In genomic region chr3:105191830-105192229, GRCm38 (mm10) we compare ENCODE assay signal across 21 mouse cellular contexts.
A peak's percentile ranks its signal among the peaks of the same experiment; 100 is the strongest.
DNase-seq lines count a peak whose midpoint lies in the region; ATAC-seq lines count a peak whose summit lies in the region.
"Had no signal": no experiment of that assay in that cellular context is flagged by ENCODE, and none has a peak within 500 bp of the region (broad histone marks: within the 10 kb centered on the region; RNA-seq: fewer than 3 reads in every experiment).

No protein-coding gene starts in this region.

- no peaks in the 10 kb centered on the region for H3K4me1 ChIP-seq in midbrain, embryonic 14.5 days (ENCODE audit: control insufficient read depth, insufficient read depth, low read length)
- H3K4me1 ChIP-seq: embryonic facial prominence, embryonic 15.5 days; forebrain, embryonic 10.5 days; heart, embryonic 12.5 days; lung, embryonic 15.5 days had no signal

- no peak overlapping the region for H3K9ac ChIP-seq in midbrain, embryonic 14.5 days (replicated peaks; ENCODE audit: low read length)
- H3K9ac ChIP-seq: embryonic facial prominence, embryonic 15.5 days; heart, embryonic 12.5 days; lung, embryonic 15.5 days had no signal

- no peak overlapping the region for H3K4me2 ChIP-seq in midbrain, embryonic 14.5 days (ENCODE audit: low read length)
- H3K4me2 ChIP-seq: embryonic facial prominence, embryonic 15.5 days; heart, embryonic 12.5 days; lung, embryonic 15.5 days had no signal

- H3K4me3 ChIP-seq in midbrain, embryonic 14.5 days (replicated peaks; ENCODE audit: low read depth, low read length): no peak overlapping the region
- H3K4me3 ChIP-seq: embryonic facial prominence, embryonic 15.5 days; forebrain, embryonic 10.5 days; heart, embryonic 12.5 days; left cerebral cortex, adult 2 months; lung, embryonic 15.5 days had no signal

- no peaks in the 10 kb centered on the region for H3K36me3 ChIP-seq in midbrain, embryonic 14.5 days (ENCODE audit: control insufficient read depth, insufficient read depth, low read length)
- H3K36me3 ChIP-seq: embryonic facial prominence, embryonic 15.5 days; forebrain, embryonic 10.5 days; heart, embryonic 12.5 days; lung, embryonic 15.5 days had no signal

- no peaks in the 10 kb centered on the region for H3K9me3 ChIP-seq in midbrain, embryonic 14.5 days (ENCODE audit: control insufficient read depth, low read length)
- H3K9me3 ChIP-seq: embryonic facial prominence, embryonic 15.5 days; forebrain, embryonic 10.5 days; heart, embryonic 12.5 days; lung, embryonic 15.5 days had no signal

- ATAC-seq in megakaryocyte progenitor cell, adult 5-6 weeks (replicated peaks; ENCODE audit: poor library complexity): peak; percentile 94
- ATAC-seq in midbrain, embryonic 14.5 days (ENCODE audit: low FRiP score, low TSS enrichment): no peak
- ATAC-seq: activated CD4-positive, CD25-positive, alpha-beta regulatory T cell, adult 4 months; hindbrain, embryonic 16.5 days; Patski had no signal

- 63% methylated on average over 7 of the region's 7 CpGs for WGBS in midbrain, embryonic 14.5 days

- H3K27ac ChIP-seq in midbrain, embryonic 14.5 days (replicated peaks; ENCODE audit: low read depth, low read length): no peak overlapping the region
- H3K27ac ChIP-seq: embryonic facial prominence, embryonic 15.5 days; forebrain, embryonic 10.5 days; left cerebral cortex, adult 2 months; lung, embryonic 15.5 days had no signal

- H3K27me3 ChIP-seq in midbrain, embryonic 14.5 days (ENCODE audit: control insufficient read depth, insufficient read depth, low read length): no peaks in the 10 kb centered on the region
- H3K27me3 ChIP-seq: embryonic facial prominence, embryonic 15.5 days; heart, embryonic 12.5 days; lung, embryonic 15.5 days; Patski had no signal

- peak; percentile 20 for DNase-seq in layer of hippocampus, adult 11-12 months (ENCODE audit: low spot score)
- DNase-seq in layer of hippocampus, postnatal 10 days (ENCODE audit: low spot score in 2 of 2): no peak
- DNase-seq in c-Kit-positive CD71-negative TER-119-negative erythroid progenitor cells, embryonic 14.5 days (ENCODE audit: low read depth): peak; percentile 13
- peak; percentile 21 for DNase-seq in liver
- no peak for DNase-seq in midbrain, embryonic 14.5 days
- DNase-seq in spleen, postnatal 10 days (ENCODE audit: low spot score in 2 of 2): no peak
- DNase-seq: adrenal gland, postnatal 36 days; cerebellum, adult 9-10 months; embryo, embryonic 11 days; kidney, adult 2 months; kidney, postnatal 25 days; thymus, postnatal 4 days had no signal

Comparison
In these comparisons a context has a peak if more than half of its experiments do, and no peak if none do; other contexts are left out.
1. DNase-seq: peak in layer of hippocampus, adult 11-12 months (single experiment), c-Kit-positive CD71-negative TER-119-negative erythroid progenitor cells, embryonic 14.5 days (single experiment) and liver (single experiment); none in layer of hippocampus, postnatal 10 days (0 of 2), midbrain, embryonic 14.5 days (single experiment) and spleen, postnatal 10 days (0 of 2).